Mouse (Mus musculus): ENCODE data around the gene Arhgap10. TPM values are rescaled to one million over a fixed set of nuclear protein-coding genes. Genes with fewer than 3 reads are reported as not detected.

Arhgap10 gene
- total and polyA plus RNA-seq, 3 experiments, result 2.7 to 5.9 (median 4.8) TPM

GRCm38 (mm10) chr8:77511750-77512493 is 5.8 kb downstream of the Arhgap10 start:
- in situ Hi-C loops (cut with MboI; ENCODE audit: low pct_ligation_motif_present, low pct_unique_long_range_greater_than_20kb, low sequenced_read_pairs) (no loop called here), dilution Hi-C loops (cut with MboI; ENCODE audit: extremely low pct_ligation_motif_present, extremely low pct_unique_long_range_greater_than_20kb, low sequenced_read_pairs) (no loop called here)
- TF ChIP-seq TCF12 (IDR thresholded peaks at IDR 0.05; ENCODE audit: low read depth, low read length) (0 out of 2 replicates have a peak, but pooled peaks have one; percentile 24), HCFC1 (IDR thresholded peaks at IDR 0.05; ENCODE audit: low read depth, low read length) (no peak)

GRCm38 (mm10) chr8:77510426-77510825 is 7.3 kb downstream of the Arhgap10 start:
- Histone ChIP-seq H3K9me3 (replicated peaks; ENCODE audit: low read length) (no peaks in the 10 kb centered on the region), H3K27ac (ENCODE audit: insufficient read depth, low read depth) (no peak overlapping the region), H3K79me2 (replicated peaks; ENCODE audit: control insufficient read depth, extremely low read depth, insufficient read depth, poor library complexity, severe bottlenecking) (peaks cover 2% of the 10 kb centered on the region; the same call in 1 of the 2 replicates), H3K9ac (ENCODE audit: insufficient read depth, low read depth) (no peak overlapping the region), H3K4me2 (ENCODE audit: insufficient read depth, low read depth, poor library complexity, severe bottlenecking) (no peak overlapping the region), H3K4me1 (ENCODE audit: control insufficient read depth in 1 of 2, insufficient read depth in 2 of 2) (peaks cover 9 to 22% of the 10 kb centered on the region in 2 experiments), H3K27me3 (replicated peaks) (no peaks in the 10 kb centered on the region), H3K36me3 (replicated peaks in 1 of 2; ENCODE audit: control insufficient read depth in 1 of 2, insufficient read depth in 1 of 2, low read length in 1 of 2) (no peaks in the 10 kb centered on the region), H3K4me3 (replicated peaks in 1 of 3; ENCODE audit: low read depth in 2 of 3, low read length in 2 of 3, poor library complexity in 1 of 3) (no peak overlapping the region)
- in situ Hi-C loops (cut with MboI; ENCODE audit: low pct_ligation_motif_present, low pct_unique_long_range_greater_than_20kb, low sequenced_read_pairs), result no loop called here
- no peak for DNase-seq (ENCODE audit: extremely low read depth)
- TF ChIP-seq CTCF (conservative IDR thresholded peaks at IDR 0.05 in 1 of 2, IDR thresholded peaks at IDR 0.05 in 1 of 2; ENCODE audit: low read depth in 2 of 2, low read length in 2 of 2) (no peak), KAT2A (IDR thresholded peaks at IDR 0.05; ENCODE audit: insufficient replicate concordance, low read length) (no peak), RCOR1 (conservative IDR thresholded peaks at IDR 0.05; ENCODE audit: low read depth, low read length) (no peak), ZC3H11A (IDR thresholded peaks at IDR 0.05; ENCODE audit: low read depth, low read length) (no peak), TCF12 (IDR thresholded peaks at IDR 0.05; ENCODE audit: low read depth, low read length) (no peak), RAD21 (IDR thresholded peaks at IDR 0.05; ENCODE audit: low read depth, low read length) (no peak), NRF1 (IDR thresholded peaks at IDR 0.05; ENCODE audit: low read depth, low read length) (no peak), USF2 (conservative IDR thresholded peaks at IDR 0.05; ENCODE audit: low read depth, low read length) (no peak), NELFE (IDR thresholded peaks at IDR 0.05; ENCODE audit: low read depth, low read length) (no peak)
- dilution Hi-C loops (cut with MboI; ENCODE audit: extremely low pct_ligation_motif_present, extremely low pct_unique_long_range_greater_than_20kb, low sequenced_read_pairs), result no loop called here

More at GRCm38 (mm10) chr8:77511750-77512493, 5.8 kb downstream of the Arhgap10 start:
- no peak overlapping the region for H3K9ac ChIP-seq (ENCODE audit: insufficient read depth, low read depth)
- no peak overlapping the region for H3K27ac ChIP-seq (ENCODE audit: insufficient read depth, low read depth)
- peaks cover 5% of the 10 kb centered on the region for H3K79me2 ChIP-seq (replicated peaks; ENCODE audit: control insufficient read depth, extremely low read depth, insufficient read depth, poor library complexity, severe bottlenecking)
- H3K4me3 ChIP-seq (replicated peaks in 1 of 3; ENCODE audit: low read depth in 2 of 3, low read length in 2 of 3, poor library complexity in 1 of 3), result no peak overlapping the region
- no peaks in the 10 kb centered on the region for H3K9me3 ChIP-seq (replicated peaks; ENCODE audit: low read length)
- DNase-seq (ENCODE audit: extremely low read depth), result no peak
- no peak overlapping the region; the same call in 1 of the 2 replicates for H3K4me2 ChIP-seq (ENCODE audit: insufficient read depth, low read depth, poor library complexity, severe bottlenecking)
- H3K36me3 ChIP-seq (replicated peaks in 1 of 2; ENCODE audit: control insufficient read depth in 1 of 2, insufficient read depth in 1 of 2, low read length in 1 of 2), result no peaks in the 10 kb centered on the region
- peaks cover 9% of the 10 kb centered on the region for H3K27me3 ChIP-seq (replicated peaks)
- peaks cover 9 to 23% of the 10 kb centered on the region in 2 experiments for H3K4me1 ChIP-seq (ENCODE audit: control insufficient read depth in 1 of 2, insufficient read depth in 2 of 2)

GRCm38 (mm10) chr8:77509044-77509443 is 8.7 kb downstream of the Arhgap10 start:
- Histone ChIP-seq H3K27me3 (replicated peaks) (no peaks in the 10 kb centered on the region), H3K79me2 (replicated peaks; ENCODE audit: control insufficient read depth, extremely low read depth, insufficient read depth, poor library complexity, severe bottlenecking) (peaks cover 2% of the 10 kb centered on the region; the same call in 1 of the 2 replicates), H3K36me3 (replicated peaks in 1 of 2; ENCODE audit: control insufficient read depth in 1 of 2, insufficient read depth in 1 of 2, low read length in 1 of 2) (no peaks in the 10 kb centered on the region), H3K9ac (ENCODE audit: insufficient read depth, low read depth) (no peak overlapping the region), H3K4me1 (ENCODE audit: control insufficient read depth in 1 of 2, insufficient read depth in 2 of 2) (peaks cover 9 to 22% of the 10 kb centered on the region in 2 experiments), H3K27ac (ENCODE audit: insufficient read depth, low read depth) (no peak overlapping the region), H3K4me2 (ENCODE audit: insufficient read depth, low read depth, poor library complexity, severe bottlenecking) (peak overlapping the region; percentile 57), H3K9me3 (replicated peaks; ENCODE audit: low read length) (no peaks in the 10 kb centered on the region), H3K4me3 (replicated peaks in 1 of 3; ENCODE audit: low read depth in 2 of 3, low read length in 2 of 3, poor library complexity in 1 of 3) (peak overlapping the region in 1 of 3 experiments; percentile 38)
- in situ Hi-C loops (cut with MboI; ENCODE audit: low pct_ligation_motif_present, low pct_unique_long_range_greater_than_20kb, low sequenced_read_pairs) (no loop called here), dilution Hi-C loops (cut with MboI; ENCODE audit: extremely low pct_ligation_motif_present, extremely low pct_unique_long_range_greater_than_20kb, low sequenced_read_pairs) (no loop called here)
- DNase-seq (ENCODE audit: extremely low read depth), result no peak
- TF ChIP-seq JUND (conservative IDR thresholded peaks at IDR 0.05; ENCODE audit: low read depth, low read length), result peak; percentile 60; the same call in 1 of the 2 replicates
- no peak for TF ChIP-seq PAX5 (IDR thresholded peaks at IDR 0.05; ENCODE audit: low read length)
- TF ChIP-seq IRF4 (IDR thresholded peaks at IDR 0.05; ENCODE audit: low read depth, low read length), result peak; percentile 59; the same call in 1 of the 2 replicates
- 0 out of 2 replicates have a peak, but pooled peaks have one; percentile 40 for TF ChIP-seq EP300 (IDR thresholded peaks at IDR 0.05; ENCODE audit: low read length)
- peak; percentile 24; the same call in 1 of the 2 replicates for TF ChIP-seq BHLHE40 (IDR thresholded peaks at IDR 0.05; ENCODE audit: low read depth, low read length)
- TF ChIP-seq HCFC1 (IDR thresholded peaks at IDR 0.05; ENCODE audit: low read depth, low read length), result no peak
- no peak for TF ChIP-seq MAZ (IDR thresholded peaks at IDR 0.05; ENCODE audit: low read depth, low read length)
- no peak for TF ChIP-seq SIN3A (IDR thresholded peaks at IDR 0.05; ENCODE audit: low read length)
- no peak for TF ChIP-seq GABPA (IDR thresholded peaks at IDR 0.05; ENCODE audit: insufficient replicate concordance, low read depth, low read length)
- TF ChIP-seq POLR2AphosphoS2 (IDR thresholded peaks at IDR 0.05; ENCODE audit: low read depth, low read length), result no peak
- TF ChIP-seq NRF1 (IDR thresholded peaks at IDR 0.05; ENCODE audit: low read depth, low read length), result no peak

Measured in CH12.LX (cell line).